In genomic region chr7:145199711-145200110, GRCm38 (mm10) we compare ENCODE assay signal across 22 mouse cellular contexts. TPM values are rescaled to one million over a fixed set of nuclear protein-coding genes. Genes with fewer than 3 reads are reported as not detected.
DNase-seq lines count a peak whose midpoint lies in the region; ATAC-seq and TF ChIP-seq lines count a peak whose summit lies in the region.
"Had no signal": no experiment of that assay in that cellular context is flagged by ENCODE, and none has a peak within 500 bp of the region (broad histone marks: within the 10 kb centered on the region; RNA-seq: fewer than 3 reads in every experiment).

No protein-coding gene starts in this region.

- peak; percentile 30 for DNase-seq in lung, embryonic 14.5 days
- no peak for DNase-seq in lung, postnatal 14 days
- peak; percentile 70 for DNase-seq in limb, embryonic 14.5 days (ENCODE audit: low spot score)
- no peak for DNase-seq in kidney, postnatal 10 days
- no peak for DNase-seq in cerebellum, postnatal 25 days
- DNase-seq: adrenal gland, postnatal 10 days; cerebellum, adult 9-11 months; heart, adult 11 months; kidney, adult 18-20 months; kidney, postnatal 14 days; left cerebral cortex, postnatal 4 days; liver, embryonic 13.5 days; lung, postnatal 4 days; thymus, postnatal 14 days had no signal

- no peaks in the 10 kb centered on the region for H3K27me3 ChIP-seq in heart, embryonic 12.5 days (replicated peaks)
- H3K27me3 ChIP-seq in heart, embryonic 11.5 days (ENCODE audit: control insufficient read depth, insufficient read depth, low read length), result no peaks in the 10 kb centered on the region
- H3K27me3 ChIP-seq in lung, embryonic 14.5 days (ENCODE audit: insufficient read depth, low read length), result no peaks in the 10 kb centered on the region
- H3K27me3 ChIP-seq in C2C12 (ENCODE audit: control insufficient read depth, insufficient read depth, insufficient read length), result no peaks in the 10 kb centered on the region
- H3K27me3 ChIP-seq in limb, embryonic 14.5 days (ENCODE audit: control insufficient read depth, insufficient read depth, low read length), result no peaks in the 10 kb centered on the region
- H3K27me3 ChIP-seq: embryonic facial prominence, embryonic 13.5 days; hindbrain, embryonic 12.5 days; liver, embryonic 13.5 days had no signal

- no peaks in the 10 kb centered on the region for H3K36me3 ChIP-seq in heart, embryonic 12.5 days
- no peaks in the 10 kb centered on the region for H3K36me3 ChIP-seq in heart, embryonic 11.5 days (ENCODE audit: control insufficient read depth, insufficient read depth, low read length)
- H3K36me3 ChIP-seq in lung, embryonic 14.5 days (ENCODE audit: insufficient read depth), result no peaks in the 10 kb centered on the region
- H3K36me3 ChIP-seq in C2C12 (ENCODE audit: control insufficient read depth, insufficient read depth), result no peaks in the 10 kb centered on the region
- no peaks in the 10 kb centered on the region for H3K36me3 ChIP-seq in limb, embryonic 14.5 days (ENCODE audit: control insufficient read depth, insufficient read depth, low read length)
- H3K36me3 ChIP-seq: embryonic facial prominence, embryonic 13.5 days; hindbrain, embryonic 12.5 days; liver, embryonic 13.5 days; neural tube, embryonic 12.5 days had no signal

- 0 out of 2 replicates have a peak overlapping the region, but pooled peaks have one; percentile 18 for H3K9ac ChIP-seq in heart, embryonic 12.5 days
- no peak overlapping the region for H3K9ac ChIP-seq in heart, embryonic 11.5 days (ENCODE audit: low read depth, low read length)
- H3K9ac ChIP-seq in lung, embryonic 14.5 days, result no peak overlapping the region
- no peak overlapping the region for H3K9ac ChIP-seq in limb, embryonic 14.5 days (ENCODE audit: low read depth, low read length, severe bottlenecking)
- H3K9ac ChIP-seq: embryonic facial prominence, embryonic 13.5 days; hindbrain, embryonic 12.5 days; liver, embryonic 13.5 days; neural tube, embryonic 12.5 days had no signal

- H3K4me2 ChIP-seq in heart, embryonic 12.5 days, result no peak overlapping the region
- no peak overlapping the region for H3K4me2 ChIP-seq in heart, embryonic 11.5 days
- H3K4me2 ChIP-seq in lung, embryonic 14.5 days, result no peak overlapping the region
- H3K4me2 ChIP-seq in limb, embryonic 14.5 days (replicated peaks; ENCODE audit: low read depth, low read length, severe bottlenecking), result no peak overlapping the region
- H3K4me2 ChIP-seq: embryonic facial prominence, embryonic 13.5 days; hindbrain, embryonic 12.5 days; liver, embryonic 13.5 days; neural tube, embryonic 12.5 days had no signal

- peaks cover 6% of the 10 kb centered on the region; the same call in 1 of the 2 replicates for H3K9me3 ChIP-seq in heart, embryonic 12.5 days (replicated peaks)
- no peaks in the 10 kb centered on the region for H3K9me3 ChIP-seq in heart, embryonic 11.5 days (replicated peaks; ENCODE audit: control insufficient read depth, low read length)
- no peaks in the 10 kb centered on the region for H3K9me3 ChIP-seq in lung, embryonic 14.5 days (ENCODE audit: low read depth, low read length)
- H3K9me3 ChIP-seq in limb, embryonic 14.5 days (ENCODE audit: control insufficient read depth, low read length), result no peaks in the 10 kb centered on the region
- H3K9me3 ChIP-seq: embryonic facial prominence, embryonic 13.5 days; liver, embryonic 13.5 days had no signal

- WGBS in heart, embryonic 12.5 days, result 59% methylated on average over 2 of the region's 2 CpGs
- 43% methylated on average over 2 of the region's 2 CpGs for WGBS in heart, embryonic 11.5 days (ENCODE audit: insufficient replicate concordance)
- 35% methylated on average over 2 of the region's 2 CpGs for WGBS in lung, embryonic 14.5 days
- WGBS in limb, embryonic 14.5 days, result 33% methylated on average over 2 of the region's 2 CpGs

- no peaks in the 10 kb centered on the region for H3K79me3 ChIP-seq in C2C12 (ENCODE audit: low read depth)

- H3ac ChIP-seq in C2C12 (ENCODE audit: control insufficient read depth, insufficient read length, low read depth), result no peak overlapping the region

- no peak for ATAC-seq in heart, embryonic 12.5 days (ENCODE audit: insufficient number of reproducible peaks, low FRiP score)
- ATAC-seq in heart, embryonic 11.5 days (replicated peaks; ENCODE audit: insufficient number of reproducible peaks, low FRiP score, low TSS enrichment), result no peak
- ATAC-seq in lung, embryonic 14.5 days (ENCODE audit: insufficient read depth), result no peak
- no peak; the same call in 1 of the 2 replicates for ATAC-seq in limb, embryonic 14.5 days (ENCODE audit: low FRiP score, low read depth)
- ATAC-seq: activated CD4-positive, CD25-positive, alpha-beta regulatory T cell, adult 4 months had no signal

- TF ChIP-seq POLR2A in limb, embryonic 14.5 days (IDR thresholded peaks at IDR 0.05; ENCODE audit: borderline replicate concordance, extremely low read depth, insufficient read depth, insufficient read length), result no peak

- TF ChIP-seq CTCF in lung, embryonic 14.5 days (IDR thresholded peaks at IDR 0.05; ENCODE audit: low read depth), result no peak
- no peak for TF ChIP-seq CTCF in C2C12 (IDR thresholded peaks at IDR 0.05; ENCODE audit: control insufficient read depth, insufficient read depth, insufficient read length)

- H3K4me3 ChIP-seq in heart, embryonic 12.5 days, result no peak overlapping the region
- H3K4me3 ChIP-seq in heart, embryonic 11.5 days (ENCODE audit: low read depth, low read length), result no peak overlapping the region
- H3K4me3 ChIP-seq in lung, embryonic 14.5 days (ENCODE audit: low read depth, low read length), result no peak overlapping the region
- no peak overlapping the region for H3K4me3 ChIP-seq in C2C12 (ENCODE audit: insufficient read depth, poor library complexity, severe bottlenecking)
- no peak overlapping the region for H3K4me3 ChIP-seq in limb, embryonic 14.5 days (replicated peaks; ENCODE audit: low read length)
- H3K4me3 ChIP-seq: embryonic facial prominence, embryonic 13.5 days; hindbrain, embryonic 12.5 days; layer of hippocampus, adult 2 months; liver, embryonic 13.5 days; neural tube, embryonic 12.5 days had no signal

- H3K4me1 ChIP-seq in heart, embryonic 12.5 days (replicated peaks), result peaks cover 51% of the 10 kb centered on the region
- H3K4me1 ChIP-seq in heart, embryonic 11.5 days (ENCODE audit: control insufficient read depth, insufficient read depth, low read length), result peaks cover 25% of the 10 kb centered on the region
- H3K4me1 ChIP-seq in lung, embryonic 14.5 days (ENCODE audit: insufficient read depth), result peaks cover 14% of the 10 kb centered on the region
- H3K4me1 ChIP-seq in limb, embryonic 14.5 days (ENCODE audit: control insufficient read depth, insufficient read depth, low read length), result peaks cover 30% of the 10 kb centered on the region
- H3K4me1 ChIP-seq: liver, embryonic 13.5 days had no signal

- peak overlapping the region; percentile 95; the same call in 1 of the 2 replicates for H3K27ac ChIP-seq in heart, embryonic 12.5 days (ENCODE audit: poor library complexity, severe bottlenecking)
- H3K27ac ChIP-seq in heart, embryonic 11.5 days (ENCODE audit: low read depth, low read length), result no peak overlapping the region
- no peak overlapping the region for H3K27ac ChIP-seq in lung, embryonic 14.5 days (ENCODE audit: low read depth)
- no peak overlapping the region for H3K27ac ChIP-seq in limb, embryonic 14.5 days (replicated peaks; ENCODE audit: low read depth, low read length)
- H3K27ac ChIP-seq: embryonic facial prominence, embryonic 13.5 days; hindbrain, embryonic 12.5 days; layer of hippocampus, adult 2 months; liver, embryonic 13.5 days; neural tube, embryonic 12.5 days had no signal

- H3K79me2 ChIP-seq in C2C12 (ENCODE audit: control insufficient read depth, insufficient read depth), result no peaks in the 10 kb centered on the region

TF ChIP-seq in C2C12, 6 proteins besides CTCF, POLR2A, EP300 and RAD21:
- TF ChIP-seq CEBPB (IDR thresholded peaks at IDR 0.05; ENCODE audit: low read depth) (no peak), MYOG (IDR thresholded peaks at IDR 0.05; ENCODE audit: control insufficient read depth, extremely low read depth, insufficient read length) (no peak), MAX (IDR thresholded peaks at IDR 0.05) (no peak), USF1 (IDR thresholded peaks at IDR 0.05; ENCODE audit: low read depth) (no peak), MYOD1 (IDR thresholded peaks at IDR 0.05; ENCODE audit: control insufficient read depth, insufficient read length, low read depth) (peak; percentile 16), FOSL1 (IDR thresholded peaks at IDR 0.05; ENCODE audit: insufficient read depth, low read length, poor library complexity, severe bottlenecking) (no peak)
TF ChIP-seq in C2C12: peak in this region for 1.

RNA-seq across cellular contexts. Expression of gene 1810010D01Rik, which starts 8.2 kb away (rescaled TPM):
- polyA plus RNA-seq in heart, embryonic 12.5 days (2016; fragmentation: Nextera tagmentation; extraction: Ambion mirVana), result 0.30 and 0.36 TPM in 2 replicates
- polyA plus RNA-seq in heart, embryonic 11.5 days (2014; fragmentation: Nextera tagmentation; extraction: Ambion mirVana), result not detected in 2 replicates
- polyA plus RNA-seq in lung, embryonic 14.5 days (2014; fragmentation: Nextera tagmentation; extraction: Ambion mirVana), result 0.58 and 0.93 TPM in 2 replicates
- polyA plus RNA-seq in C2C12 (2012; fragmentation: generic; extraction: Trizol), result not detected
- 2.8 and 3.7 TPM in 2 replicates for polyA plus RNA-seq in limb, embryonic 14.5 days (2012; rRNA removed)
- 0.33 and 0.61 TPM in 2 replicates for polyA plus RNA-seq in limb, embryonic 14.5 days (2014; fragmentation: Nextera tagmentation; extraction: Ambion mirVana)
- polyA plus RNA-seq: activated CD4-positive, CD25-positive, alpha-beta regulatory T cell, adult 4 months had no signal

Comparison
In these comparisons a context has a peak if more than half of its experiments do, and no peak if none do; other contexts are left out.
1. DNase-seq: peak in lung, embryonic 14.5 days (single experiment) and limb, embryonic 14.5 days (single experiment); none in lung, postnatal 14 days (single experiment), kidney, postnatal 10 days (single experiment) and cerebellum, postnatal 25 days (0 of 2).